Mouse (Mus musculus) kidney, embryonic 15.5 days (tissue): Measurements from ENCODE around the gene Rpf2. TPM values are rescaled to one million over a fixed set of nuclear protein-coding genes. Genes with fewer than 3 reads are reported as not detected.
A peak's percentile ranks its signal among the peaks of the same experiment; 100 is the strongest.

Experiments used
- ATAC-seq: fragments of 200-750 bp; cut with Nextera tagmentation; replicated peaks from 2 replicates; pipeline ENCODE4 v1.8.0; 2017; ENCODE audit warnings: moderate TSS enrichment; ENCODE audit not compliant: low FRiP score
- H3K27ac ChIP-seq: fragments of 300-500 bp; sonication (generic); 2 replicates; pipeline ENCODE4 v1.5.1; 2015; ENCODE audit warnings: mild to moderate bottlenecking, inconsistent platforms
- H3K27me3 ChIP-seq: fragments of 300-500 bp; sonication (generic); 2 replicates; pipeline ENCODE4 v1.6.1; 2015; ENCODE audit warnings: inconsistent platforms
- H3K36me3 ChIP-seq: fragments of 300-500 bp; sonication (generic); 2 replicates; pipeline ENCODE4 v1.6.1; 2015; ENCODE audit warnings: inconsistent platforms
- H3K4me1 ChIP-seq: fragments of 300-500 bp; sonication (generic); 2 replicates; pipeline ENCODE4 v1.6.1; 2015; ENCODE audit warnings: inconsistent platforms
- H3K4me2 ChIP-seq: fragments of 300-500 bp; sonication (generic); 2 replicates; pipeline ENCODE4 v1.6.1; 2015; ENCODE audit warnings: moderate library complexity, mild to moderate bottlenecking, inconsistent platforms
- H3K4me3 ChIP-seq: fragments of 300-500 bp; sonication (generic); replicated peaks from 2 replicates; pipeline ENCODE4 v1.5.1; 2015; ENCODE audit warnings: mild to moderate bottlenecking, inconsistent platforms
- H3K9ac ChIP-seq: fragments of 300-500 bp; sonication (generic); 2 replicates; pipeline ENCODE4 v1.6.1; 2015; ENCODE audit warnings: mild to moderate bottlenecking, inconsistent platforms
- H3K9me3 ChIP-seq: fragments of 300-500 bp; sonication (generic); replicated peaks from 2 replicates; pipeline ENCODE4 v1.6.1; 2016; ENCODE audit warnings: inconsistent platforms
- WGBS: fragments of 180-500 bp; shearing (Covaris S2); methylation state at CpG from one replicate; pipeline ENCODE4 v1.1.7; 2015; ENCODE audit warnings: mixed read lengths; 5-methylcytosine and 5-hydroxymethylcytosine counted together
- polyA plus RNA-seq: library from polyadenylated mRNA; unstranded; fragments of >200 nt; fragmentation: Nextera tagmentation; extraction: Ambion mirVana; gene quantifications from 2 replicates; pipeline ENCODE4 v1.2.1, GENCODE M21; 2015

Gene Rpf2
- polyA plus RNA-seq, 1 experiment from 2014 or later, result 67.1 TPM

- no peak overlapping the region for H3K27ac ChIP-seq
- H3K9ac ChIP-seq, result no peak overlapping the region
- H3K9me3 ChIP-seq, result no peaks in the 10 kb centered on the region
- H3K27me3 ChIP-seq, result no peaks in the 10 kb centered on the region
- WGBS, result 91% methylated on average over 5 of the region's 5 CpGs
- H3K4me2 ChIP-seq, result no peak overlapping the region
- H3K4me3 ChIP-seq, result no peak overlapping the region
- no peak for ATAC-seq
- H3K4me1 ChIP-seq, result no peaks in the 10 kb centered on the region
- peaks cover 85% of the 10 kb centered on the region for H3K36me3 ChIP-seq
Observed at GRCm38 (mm10) chr10:40237826-40238225, 9.0 kb downstream of the Rpf2 start.

- no peak for ATAC-seq
- peaks cover 84% of the 10 kb centered on the region for H3K36me3 ChIP-seq
- no peak overlapping the region for H3K4me2 ChIP-seq
- no peaks in the 10 kb centered on the region for H3K4me1 ChIP-seq
- H3K27ac ChIP-seq, result no peak overlapping the region
- H3K9me3 ChIP-seq, result no peaks in the 10 kb centered on the region
- no peak overlapping the region for H3K9ac ChIP-seq
- H3K27me3 ChIP-seq, result no peaks in the 10 kb centered on the region
- no peak overlapping the region for H3K4me3 ChIP-seq
- 83% methylated on average over 3 of the region's 3 CpGs for WGBS
Observed at GRCm38 (mm10) chr10:40233241-40233640, 13.6 kb downstream of the Rpf2 start.

GRCm38 (mm10) chr10:40232442-40232841 is 14.4 kb downstream of the Rpf2 start:
- peaks cover 84% of the 10 kb centered on the region for H3K36me3 ChIP-seq
- 78% methylated on average over 7 of the region's 7 CpGs for WGBS

GRCm38 (mm10) chr10:40229725-40230124 is 17.1 kb downstream of the Rpf2 start:
- H3K9ac ChIP-seq, result no peak overlapping the region
- H3K4me1 ChIP-seq, result no peaks in the 10 kb centered on the region
- no peaks in the 10 kb centered on the region for H3K27me3 ChIP-seq
- H3K9me3 ChIP-seq, result no peaks in the 10 kb centered on the region
- 89% methylated on average over 1 of the region's 1 CpGs for WGBS
- H3K27ac ChIP-seq, result no peak overlapping the region
- no peak overlapping the region for H3K4me3 ChIP-seq
- H3K4me2 ChIP-seq, result no peak overlapping the region
- peaks cover 89% of the 10 kb centered on the region for H3K36me3 ChIP-seq
- ATAC-seq, result no peak

More at GRCm38 (mm10) chr10:40232442-40232841, 14.4 kb downstream of the Rpf2 start:
- no peaks in the 10 kb centered on the region for H3K4me1 ChIP-seq
- H3K4me2 ChIP-seq, result no peak overlapping the region
- no peak for ATAC-seq
- H3K9ac ChIP-seq, result no peak overlapping the region
- no peaks in the 10 kb centered on the region for H3K9me3 ChIP-seq
- no peak overlapping the region for H3K4me3 ChIP-seq
- no peak overlapping the region for H3K27ac ChIP-seq
- H3K27me3 ChIP-seq, result no peaks in the 10 kb centered on the region

GRCm38 (mm10) chr10:40227660-40228303 is 19.1 kb downstream of the Rpf2 start:
- peaks cover 91% of the 10 kb centered on the region for H3K36me3 ChIP-seq

GRCm38 (mm10) chr10:40218874-40219273 is 28.0 kb downstream of the Rpf2 start:
- H3K27ac ChIP-seq, result no peak overlapping the region
- H3K36me3 ChIP-seq, result peaks cover 27% of the 10 kb centered on the region
- 76% methylated on average over 3 of the region's 3 CpGs for WGBS
- H3K4me3 ChIP-seq, result no peak overlapping the region
- no peak for ATAC-seq
- H3K4me2 ChIP-seq, result no peak overlapping the region
- no peak overlapping the region for H3K9ac ChIP-seq
- H3K27me3 ChIP-seq, result no peaks in the 10 kb centered on the region
- no peaks in the 10 kb centered on the region for H3K4me1 ChIP-seq
- H3K9me3 ChIP-seq, result no peaks in the 10 kb centered on the region

More at GRCm38 (mm10) chr10:40227660-40228303, 19.1 kb downstream of the Rpf2 start:
- H3K9me3 ChIP-seq, result no peaks in the 10 kb centered on the region
- H3K4me3 ChIP-seq, result no peak overlapping the region
- no peak overlapping the region for H3K27ac ChIP-seq
- no peak overlapping the region for H3K9ac ChIP-seq
- no peaks in the 10 kb centered on the region for H3K4me1 ChIP-seq
- ATAC-seq, result no peak
- 72% methylated on average over 4 of the region's 4 CpGs for WGBS
- no peaks in the 10 kb centered on the region for H3K27me3 ChIP-seq
- H3K4me2 ChIP-seq, result no peak overlapping the region

- no peak overlapping the region for H3K4me3 ChIP-seq
- H3K36me3 ChIP-seq, result no peaks in the 10 kb centered on the region
- no peaks in the 10 kb centered on the region for H3K4me1 ChIP-seq
- peak; percentile 92 for ATAC-seq
- no peaks in the 10 kb centered on the region for H3K9me3 ChIP-seq
- no peaks in the 10 kb centered on the region for H3K27me3 ChIP-seq
- no peak overlapping the region for H3K27ac ChIP-seq
- WGBS, result 35% methylated on average over 13 of the region's 13 CpGs
- no peak overlapping the region for H3K9ac ChIP-seq
- peak overlapping the region; percentile 25; the same call in 1 of the 2 replicates for H3K4me2 ChIP-seq
Observed at GRCm38 (mm10) chr10:40212443-40213169, 34.2 kb downstream of the Rpf2 start.

GRCm38 (mm10) chr10:40195001-40195400 is 51.8 kb downstream of the Rpf2 start:
- Histone ChIP-seq H3K4me1 (peaks cover 13% of the 10 kb centered on the region), H3K4me2 (no peak overlapping the region), H3K27ac (no peak overlapping the region), H3K9ac (no peak overlapping the region), H3K4me3 (no peak overlapping the region), H3K9me3 (no peaks in the 10 kb centered on the region), H3K27me3 (no peaks in the 10 kb centered on the region), H3K36me3 (no peaks in the 10 kb centered on the region)
- no peak for ATAC-seq
- WGBS, result 69% methylated on average over 6 of the region's 6 CpGs

GRCm38 (mm10) chr10:40192010-40192935 is 54.6 kb downstream of the Rpf2 start:
- Histone ChIP-seq H3K27ac (no peak overlapping the region), H3K9ac (0 out of 2 replicates have a peak overlapping the region, but pooled peaks have one; percentile 2), H3K4me1 (peaks cover 13% of the 10 kb centered on the region), H3K27me3 (no peaks in the 10 kb centered on the region), H3K4me3 (peak overlapping the region; percentile 34), H3K36me3 (no peaks in the 10 kb centered on the region), H3K4me2 (peak overlapping the region; percentile 66), H3K9me3 (no peaks in the 10 kb centered on the region)
- ATAC-seq, result no peak; the same call in 1 of the 2 replicates
- WGBS, result 33% methylated on average over 18 of the region's 18 CpGs

GRCm38 (mm10) chr10:40191338-40191979 is 55.4 kb downstream of the Rpf2 start:
- H3K36me3 ChIP-seq, result no peaks in the 10 kb centered on the region
- 17% methylated on average over 22 of the region's 22 CpGs for WGBS
- peak overlapping the region; percentile 66 for H3K4me2 ChIP-seq
- H3K9ac ChIP-seq, result 0 out of 2 replicates have a peak overlapping the region, but pooled peaks have one; percentile 2
- ATAC-seq, result no peak
- H3K27ac ChIP-seq, result no peak overlapping the region
- H3K4me3 ChIP-seq, result peak overlapping the region; percentile 34
- H3K9me3 ChIP-seq, result no peaks in the 10 kb centered on the region
- H3K27me3 ChIP-seq, result no peaks in the 10 kb centered on the region
- peaks cover 13% of the 10 kb centered on the region for H3K4me1 ChIP-seq

- Histone ChIP-seq H3K4me3 (no peak overlapping the region), H3K4me1 (peaks cover 13% of the 10 kb centered on the region), H3K4me2 (no peak overlapping the region), H3K27me3 (no peaks in the 10 kb centered on the region), H3K9me3 (no peaks in the 10 kb centered on the region), H3K36me3 (no peaks in the 10 kb centered on the region), H3K9ac (no peak overlapping the region), H3K27ac (no peak overlapping the region)
- 88% methylated on average over 8 of the region's 8 CpGs for WGBS
- ATAC-seq, result no peak
Observed at GRCm38 (mm10) chr10:40190871-40191270, 56.0 kb downstream of the Rpf2 start.
